Mouse (Mus musculus) hindbrain, embryonic 13.5 days (tissue): ENCODE results near the gene H2-Oa. TPM values are rescaled to one million over a fixed set of nuclear protein-coding genes. Genes with fewer than 3 reads are reported as not detected.

Experiments used
- ATAC-seq: fragments of 200-750 bp; cut with Nextera tagmentation; 2 replicates; pipeline ENCODE4 v1.8.0; 2017; ENCODE audit warnings: moderate TSS enrichment; ENCODE audit not compliant: low FRiP score
- H3K27ac ChIP-seq: fragments of 300-500 bp; sonication (generic); 2 replicates; pipeline ENCODE4 v1.5.1; 2015; ENCODE audit warnings: inconsistent platforms, mild to moderate bottlenecking, moderate library complexity
- H3K27me3 ChIP-seq: fragments of 300-500 bp; sonication (generic); 2 replicates; pipeline ENCODE4 v1.6.1; 2015; ENCODE audit warnings: mild to moderate bottlenecking, inconsistent platforms
- H3K36me3 ChIP-seq: fragments of 300-500 bp; sonication (generic); 2 replicates; pipeline ENCODE4 v1.6.1; 2015; ENCODE audit warnings: mild to moderate bottlenecking, inconsistent platforms
- H3K4me1 ChIP-seq: fragments of 300-500 bp; sonication (generic); replicated peaks from 2 replicates; pipeline ENCODE4 v1.6.1; 2015; ENCODE audit warnings: inconsistent platforms
- H3K4me2 ChIP-seq: fragments of 300-500 bp; sonication (generic); 2 replicates; pipeline ENCODE4 v1.6.1; 2015; ENCODE audit warnings: inconsistent platforms, mild to moderate bottlenecking, moderate library complexity
- H3K4me3 ChIP-seq: fragments of 300-500 bp; sonication (generic); 2 replicates; pipeline ENCODE4 v1.5.1; 2015; ENCODE audit warnings: mild to moderate bottlenecking, inconsistent platforms
- H3K9ac ChIP-seq: fragments of 300-500 bp; sonication (generic); 2 replicates; pipeline ENCODE4 v1.6.1; 2015; ENCODE audit warnings: mild to moderate bottlenecking, inconsistent platforms
- H3K9me3 ChIP-seq: fragments of 300-500 bp; sonication (generic); 2 replicates; pipeline ENCODE4 v1.6.1; 2016; ENCODE audit warnings: inconsistent platforms
- WGBS: fragments of 180-500 bp; shearing (Covaris S2); methylation state at CpG from one replicate; pipeline ENCODE4 v1.1.7; 2015; 5-methylcytosine and 5-hydroxymethylcytosine counted together
- polyA plus RNA-seq: library from polyadenylated mRNA; unstranded; fragments of >200 nt; fragmentation: Nextera tagmentation; extraction: Ambion mirVana; gene quantifications from 2 replicates; pipeline ENCODE4 v1.2.1, GENCODE M21; 2015

H2-Oa gene
- polyA plus RNA-seq, 1 experiment from 2014 or later: not detected

GRCm38 (mm10) chr17:34128264-34128937, 36.3 kb downstream of the H2-Oa start:
- H3K9ac ChIP-seq: 0 out of 2 replicates have a peak overlapping the region, but pooled peaks have one; percentile 35
- WGBS: 23% methylated on average over 13 of the region's 13 CpGs
- H3K27ac ChIP-seq: peak overlapping the region; percentile 48; the same call in 1 of the 2 replicates
- H3K27me3 ChIP-seq: 0 out of 2 replicates have a peak, but pooled peaks cover 9% of the 10 kb centered on the region
- H3K9me3 ChIP-seq: no peaks in the 10 kb centered on the region
- H3K4me1 ChIP-seq: peaks cover 32% of the 10 kb centered on the region
- no peaks in the 10 kb centered on the region for H3K36me3 ChIP-seq
- H3K4me3 ChIP-seq: 0 out of 2 replicates have a peak overlapping the region, but pooled peaks have one; percentile 2
- no peak for ATAC-seq
- peak overlapping the region; percentile 34 for H3K4me2 ChIP-seq

GRCm38 (mm10) chr17:34128944-34129791, 37.0 kb downstream of the H2-Oa start:
- 0 out of 2 replicates have a peak overlapping the region, but pooled peaks have one; percentile 2 for H3K4me3 ChIP-seq
- ATAC-seq: no peak
- H3K9ac ChIP-seq: 0 out of 2 replicates have a peak overlapping the region, but pooled peaks have one; percentile 35
- H3K27ac ChIP-seq: peak overlapping the region; percentile 48
- 0 out of 2 replicates have a peak, but pooled peaks cover 9% of the 10 kb centered on the region for H3K27me3 ChIP-seq
- H3K9me3 ChIP-seq: no peaks in the 10 kb centered on the region
- H3K4me1 ChIP-seq: peaks cover 25% of the 10 kb centered on the region
- peak overlapping the region; percentile 34 for H3K4me2 ChIP-seq
- WGBS: 23% methylated on average over 18 of the region's 18 CpGs
- H3K36me3 ChIP-seq: no peaks in the 10 kb centered on the region

- 82% methylated on average over 19 of the region's 19 CpGs for WGBS
- ATAC-seq: no peak
- H3K9ac ChIP-seq: no peak overlapping the region
Observed at GRCm38 (mm10) chr17:34130073-34130947, 38.2 kb downstream of the H2-Oa start.

GRCm38 (mm10) chr17:34131911-34132310, 39.8 kb downstream of the H2-Oa start:
- H3K27me3 ChIP-seq: peaks cover 15% of the 10 kb centered on the region
- H3K9ac ChIP-seq: no peak overlapping the region
- no peak for ATAC-seq
- H3K27ac ChIP-seq: no peak overlapping the region
- H3K36me3 ChIP-seq: no peaks in the 10 kb centered on the region
- peaks cover 21% of the 10 kb centered on the region for H3K4me1 ChIP-seq
- H3K4me2 ChIP-seq: no peak overlapping the region
- H3K9me3 ChIP-seq: no peaks in the 10 kb centered on the region
- no peak overlapping the region for H3K4me3 ChIP-seq
- WGBS: 78% methylated on average over 7 of the region's 7 CpGs

More at GRCm38 (mm10) chr17:34130073-34130947, 38.2 kb downstream of the H2-Oa start:
- Histone ChIP-seq H3K27me3 (0 out of 2 replicates have a peak, but pooled peaks cover 9% of the 10 kb centered on the region), H3K27ac (no peak overlapping the region), H3K36me3 (no peaks in the 10 kb centered on the region), H3K9me3 (no peaks in the 10 kb centered on the region), H3K4me3 (no peak overlapping the region), H3K4me2 (no peak overlapping the region), H3K4me1 (peaks cover 17% of the 10 kb centered on the region)

GRCm38 (mm10) chr17:34133289-34133688, 41.1 kb downstream of the H2-Oa start:
- no peaks in the 10 kb centered on the region for H3K9me3 ChIP-seq
- 82% methylated on average over 11 of the region's 11 CpGs for WGBS
- H3K4me1 ChIP-seq: peaks cover 16% of the 10 kb centered on the region
- no peak overlapping the region for H3K9ac ChIP-seq
- H3K27ac ChIP-seq: no peak overlapping the region
- no peak overlapping the region for H3K4me2 ChIP-seq
- H3K36me3 ChIP-seq: no peaks in the 10 kb centered on the region
- no peak for ATAC-seq
- H3K27me3 ChIP-seq: peaks cover 22% of the 10 kb centered on the region
- no peak overlapping the region for H3K4me3 ChIP-seq

GRCm38 (mm10) chr17:34134451-34134850, 42.3 kb downstream of the H2-Oa start:
- Histone ChIP-seq H3K9ac (no peak overlapping the region), H3K9me3 (no peaks in the 10 kb centered on the region), H3K27me3 (peaks cover 34% of the 10 kb centered on the region), H3K4me1 (peaks cover 11% of the 10 kb centered on the region), H3K36me3 (no peaks in the 10 kb centered on the region), H3K4me3 (no peak overlapping the region), H3K27ac (no peak overlapping the region), H3K4me2 (no peak overlapping the region)
- no peak for ATAC-seq
- 94% methylated on average over 3 of the region's 3 CpGs for WGBS

- no peak overlapping the region for H3K27ac ChIP-seq
- WGBS: 9% methylated on average over 31 of the region's 31 CpGs
- peak overlapping the region; percentile 38 for H3K4me3 ChIP-seq
- H3K9me3 ChIP-seq: no peaks in the 10 kb centered on the region
- H3K9ac ChIP-seq: peak overlapping the region; percentile 58; the same call in 1 of the 2 replicates
- peaks cover 45% of the 10 kb centered on the region for H3K27me3 ChIP-seq
- no peaks in the 10 kb centered on the region for H3K36me3 ChIP-seq
- peak; percentile 97 for ATAC-seq
- H3K4me1 ChIP-seq: peaks cover 19% of the 10 kb centered on the region
- peak overlapping the region; percentile 66 for H3K4me2 ChIP-seq
Observed at GRCm38 (mm10) chr17:34135297-34136224, 43.4 kb downstream of the H2-Oa start.

GRCm38 (mm10) chr17:34137601-34138000, 45.5 kb downstream of the H2-Oa start:
- peaks cover 19% of the 10 kb centered on the region for H3K4me1 ChIP-seq
- H3K27me3 ChIP-seq: peaks cover 60% of the 10 kb centered on the region
- no peak for ATAC-seq
- no peak overlapping the region for H3K4me3 ChIP-seq
- 72% methylated on average over 7 of the region's 7 CpGs for WGBS
- H3K4me2 ChIP-seq: no peak overlapping the region
- no peak overlapping the region for H3K27ac ChIP-seq
- no peak overlapping the region for H3K9ac ChIP-seq
- no peaks in the 10 kb centered on the region for H3K9me3 ChIP-seq
- no peaks in the 10 kb centered on the region for H3K36me3 ChIP-seq

GRCm38 (mm10) chr17:34138655-34139054, 46.5 kb downstream of the H2-Oa start:
- Histone ChIP-seq H3K4me1 (peaks cover 24% of the 10 kb centered on the region), H3K27me3 (peaks cover 60% of the 10 kb centered on the region), H3K36me3 (no peaks in the 10 kb centered on the region), H3K9ac (0 out of 2 replicates have a peak overlapping the region, but pooled peaks have one; percentile 25), H3K27ac (no peak overlapping the region), H3K9me3 (no peaks in the 10 kb centered on the region), H3K4me3 (no peak overlapping the region), H3K4me2 (no peak overlapping the region)
- 74% methylated on average over 7 of the region's 7 CpGs for WGBS
- no peak for ATAC-seq

GRCm38 (mm10) chr17:34139416-34139815, 47.3 kb downstream of the H2-Oa start:
- no peaks in the 10 kb centered on the region for H3K9me3 ChIP-seq
- no peak overlapping the region for H3K27ac ChIP-seq

GRCm38 (mm10) chr17:34140240-34140639, 48.1 kb downstream of the H2-Oa start:
- Histone ChIP-seq H3K9ac (no peak overlapping the region), H3K36me3 (no peaks in the 10 kb centered on the region), H3K4me3 (no peak overlapping the region), H3K27ac (no peak overlapping the region), H3K27me3 (peaks cover 60% of the 10 kb centered on the region), H3K4me2 (no peak overlapping the region), H3K4me1 (peaks cover 24% of the 10 kb centered on the region), H3K9me3 (no peaks in the 10 kb centered on the region)
- WGBS: 14% methylated on average over 5 of the region's 5 CpGs
- ATAC-seq: no peak

More at GRCm38 (mm10) chr17:34139416-34139815, 47.3 kb downstream of the H2-Oa start:
- no peak for ATAC-seq
- WGBS: 2% methylated on average over 16 of the region's 16 CpGs
- H3K9ac ChIP-seq: 0 out of 2 replicates have a peak overlapping the region, but pooled peaks have one; percentile 25
- peak overlapping the region; percentile 47 for H3K4me2 ChIP-seq
- H3K27me3 ChIP-seq: peaks cover 60% of the 10 kb centered on the region
- no peaks in the 10 kb centered on the region for H3K36me3 ChIP-seq
- peaks cover 24% of the 10 kb centered on the region for H3K4me1 ChIP-seq
- H3K4me3 ChIP-seq: peak overlapping the region; percentile 17
